In genomic region chr5:139818801-139819200, GRCm38 (mm10) we compare ENCODE assay signal across 10 mouse cellular contexts. TPM values are rescaled to one million over a fixed set of nuclear protein-coding genes. Genes with fewer than 3 reads are reported as not detected.
DNase-seq lines count a peak whose midpoint lies in the region; ATAC-seq lines count a peak whose summit lies in the region.
"Had no signal": no experiment of that assay in that cellular context is flagged by ENCODE, and none has a peak within 500 bp of the region (broad histone marks: within the 10 kb centered on the region; RNA-seq: fewer than 3 reads in every experiment).

No protein-coding gene starts in this region.

- no peak overlapping the region for H3K9ac ChIP-seq in kidney, embryonic 16.5 days (replicated peaks; ENCODE audit: low read length)
- no peak overlapping the region for H3K9ac ChIP-seq in embryonic facial prominence, embryonic 11.5 days (replicated peaks; ENCODE audit: low read length)
- peak overlapping the region; percentile 40 for H3K9ac ChIP-seq in liver, embryonic 12.5 days
- H3K9ac ChIP-seq: embryonic facial prominence, embryonic 15.5 days; lung, embryonic 15.5 days had no signal

- ATAC-seq in kidney, embryonic 16.5 days (ENCODE audit: low FRiP score, low TSS enrichment) = no peak
- ATAC-seq in embryonic facial prominence, embryonic 11.5 days (replicated peaks; ENCODE audit: insufficient number of reproducible peaks, low FRiP score, low TSS enrichment, low read depth) = no peak
- ATAC-seq in liver, embryonic 12.5 days = peak; percentile 79

- no peak overlapping the region for H3K4me3 ChIP-seq in kidney, embryonic 16.5 days (ENCODE audit: low read length)
- H3K4me3 ChIP-seq in embryonic facial prominence, embryonic 11.5 days (ENCODE audit: low read depth, low read length) = no peak overlapping the region
- H3K4me3 ChIP-seq in liver, embryonic 12.5 days = no peak overlapping the region
- H3K4me3 ChIP-seq: embryonic facial prominence, embryonic 15.5 days; lung, embryonic 15.5 days had no signal

- no peaks in the 10 kb centered on the region for H3K9me3 ChIP-seq in kidney, embryonic 16.5 days (ENCODE audit: low read length)
- no peaks in the 10 kb centered on the region for H3K9me3 ChIP-seq in embryonic facial prominence, embryonic 11.5 days (replicated peaks; ENCODE audit: control insufficient read depth, low read length)
- no peaks in the 10 kb centered on the region for H3K9me3 ChIP-seq in liver, embryonic 12.5 days (replicated peaks)
- H3K9me3 ChIP-seq: embryonic facial prominence, embryonic 15.5 days; lung, embryonic 15.5 days had no signal

- WGBS in kidney, embryonic 16.5 days = 49% methylated on average over 4 of the region's 4 CpGs
- WGBS in embryonic facial prominence, embryonic 11.5 days = 60% methylated on average over 4 of the region's 4 CpGs
- WGBS in liver, embryonic 12.5 days (ENCODE audit: insufficient replicate concordance) = 36% methylated on average over 4 of the region's 4 CpGs

- no peak overlapping the region for H3K4me2 ChIP-seq in kidney, embryonic 16.5 days (replicated peaks; ENCODE audit: low read depth, low read length)
- H3K4me2 ChIP-seq in embryonic facial prominence, embryonic 11.5 days (ENCODE audit: low read depth, low read length) = no peak overlapping the region
- no peak overlapping the region for H3K4me2 ChIP-seq in liver, embryonic 12.5 days
- H3K4me2 ChIP-seq: embryonic facial prominence, embryonic 15.5 days; lung, embryonic 15.5 days had no signal

- peaks cover 11% of the 10 kb centered on the region for H3K36me3 ChIP-seq in kidney, embryonic 16.5 days (ENCODE audit: insufficient read depth, low read length)
- no peaks in the 10 kb centered on the region for H3K36me3 ChIP-seq in embryonic facial prominence, embryonic 11.5 days (replicated peaks; ENCODE audit: control insufficient read depth, insufficient read depth, low read depth, low read length)
- peaks cover 32% of the 10 kb centered on the region for H3K36me3 ChIP-seq in liver, embryonic 12.5 days

- H3K4me1 ChIP-seq in kidney, embryonic 16.5 days (ENCODE audit: insufficient read depth, low read length) = peaks cover 5% of the 10 kb centered on the region; the same call in 1 of the 2 replicates
- H3K4me1 ChIP-seq in embryonic facial prominence, embryonic 11.5 days (ENCODE audit: control insufficient read depth, insufficient read depth, low read length) = no peaks in the 10 kb centered on the region
- H3K4me1 ChIP-seq in liver, embryonic 12.5 days = peaks cover 78% of the 10 kb centered on the region
- H3K4me1 ChIP-seq: embryonic facial prominence, embryonic 15.5 days had no signal

- H3K27ac ChIP-seq in kidney, embryonic 16.5 days (ENCODE audit: low read length) = no peak overlapping the region
- no peak overlapping the region for H3K27ac ChIP-seq in embryonic facial prominence, embryonic 11.5 days (replicated peaks; ENCODE audit: low read depth, low read length)
- H3K27ac ChIP-seq in liver, embryonic 12.5 days = peak overlapping the region; percentile 80
- H3K27ac ChIP-seq: lung, embryonic 15.5 days had no signal

- peaks cover 9% of the 10 kb centered on the region for H3K27me3 ChIP-seq in kidney, embryonic 16.5 days (ENCODE audit: insufficient read depth, low read length)
- H3K27me3 ChIP-seq in embryonic facial prominence, embryonic 11.5 days (ENCODE audit: control insufficient read depth, insufficient read depth, low read length) = peaks cover 5% of the 10 kb centered on the region
- H3K27me3 ChIP-seq in liver, embryonic 12.5 days (replicated peaks) = peaks cover 10% of the 10 kb centered on the region

- DNase-seq in kidney, adult 18-20 months = peak; percentile 61
- peak; percentile 51 for DNase-seq in MN1 (ENCODE audit: low spot score)
- peak; percentile 46 for DNase-seq in embryonic facial prominence, embryonic 11.5 days (ENCODE audit: low spot score)
- peak; percentile 48 to 66 for DNase-seq in spleen, postnatal 36 days (ENCODE audit: low spot score in 2 of 2)
- DNase-seq in layer of hippocampus, adult 8-10 months (ENCODE audit: low spot score in 2 of 2) = no peak
- DNase-seq in adrenal gland, postnatal 25 days = no peak

RNA-seq across cellular contexts. Expression of gene Tmem184a, which starts 0.9 kb away (rescaled TPM):
- 9.6 and 10.3 TPM in 2 replicates for polyA plus RNA-seq in kidney, embryonic 16.5 days (2015; fragmentation: Nextera tagmentation; extraction: Ambion mirVana)
- 1.3 and 2.3 TPM in 2 replicates for polyA plus RNA-seq in embryonic facial prominence, embryonic 11.5 days (2014; fragmentation: Nextera tagmentation; extraction: Ambion mirVana)
- polyA plus RNA-seq in liver, embryonic 12.5 days (2016; fragmentation: Nextera tagmentation; extraction: Ambion mirVana) = 1.6 TPM in 2 replicates
- total RNA-seq in layer of hippocampus, adult 8-10 months (2022) = 1 to 10 TPM in 1 of 4 experiments, under 1 TPM in 3; 0.37 to 1.1 (median 0.68) TPM
- not detected in 2 replicates for total RNA-seq in adrenal gland, postnatal 25 days (2021)

RNA-seq across cellular contexts. Expression of gene Gm26938, which starts 7.4 kb away (rescaled TPM):
- 0.72 TPM in 1 of 2 replicates, not detected in the other for polyA plus RNA-seq in kidney, embryonic 16.5 days (2015; fragmentation: Nextera tagmentation; extraction: Ambion mirVana)
- 1.5 TPM in 1 of 2 replicates, not detected in the other for polyA plus RNA-seq in embryonic facial prominence, embryonic 11.5 days (2014; fragmentation: Nextera tagmentation; extraction: Ambion mirVana)
- polyA plus RNA-seq in liver, embryonic 12.5 days (2016; fragmentation: Nextera tagmentation; extraction: Ambion mirVana) = not detected in 2 replicates
- total RNA-seq in layer of hippocampus, adult 8-10 months (2022) = not detected
- not detected in 2 replicates for total RNA-seq in adrenal gland, postnatal 25 days (2021)
- polyA plus RNA-seq: embryonic facial prominence, embryonic 15.5 days; lung, embryonic 15.5 days had no signal

RNA-seq across cellular contexts. Expression of gene Psmg3, which starts 7.9 kb away (rescaled TPM):
- polyA plus RNA-seq in kidney, embryonic 16.5 days (2015; fragmentation: Nextera tagmentation; extraction: Ambion mirVana) = 74.3 and 77.5 TPM in 2 replicates
- 67.8 and 73.9 TPM in 2 replicates for polyA plus RNA-seq in embryonic facial prominence, embryonic 11.5 days (2014; fragmentation: Nextera tagmentation; extraction: Ambion mirVana)
- 75.6 and 80.9 TPM in 2 replicates for polyA plus RNA-seq in liver, embryonic 12.5 days (2016; fragmentation: Nextera tagmentation; extraction: Ambion mirVana)
- total RNA-seq in layer of hippocampus, adult 8-10 months (2022) = 10 to 100 TPM; 17.6 to 19.2 (median 18.5) TPM
- total RNA-seq in adrenal gland, postnatal 25 days (2021) = 21.3 and 23.1 TPM in 2 replicates

RNA-seq across cellular contexts. Expression of gene Mafk, which starts 27.5 kb away (rescaled TPM):
- 12.2 and 13.3 TPM in 2 replicates for polyA plus RNA-seq in kidney, embryonic 16.5 days (2015; fragmentation: Nextera tagmentation; extraction: Ambion mirVana)
- 3.4 and 4.2 TPM in 2 replicates for polyA plus RNA-seq in embryonic facial prominence, embryonic 11.5 days (2014; fragmentation: Nextera tagmentation; extraction: Ambion mirVana)
- polyA plus RNA-seq in liver, embryonic 12.5 days (2016; fragmentation: Nextera tagmentation; extraction: Ambion mirVana) = 47.7 and 48.9 TPM in 2 replicates
- 10 to 100 TPM in 2 of 4 experiments, 1 to 10 TPM in 2; 9.2 to 16.4 (median 10.5) TPM for total RNA-seq in layer of hippocampus, adult 8-10 months (2022)
- 29.6 and 30.6 TPM in 2 replicates for total RNA-seq in adrenal gland, postnatal 25 days (2021)

RNA-seq across cellular contexts. Expression of gene Ints1, which starts 43.3 kb away (rescaled TPM):
- 28.3 and 30.4 TPM in 2 replicates for polyA plus RNA-seq in kidney, embryonic 16.5 days (2015; fragmentation: Nextera tagmentation; extraction: Ambion mirVana)
- 21.2 and 26.2 TPM in 2 replicates for polyA plus RNA-seq in embryonic facial prominence, embryonic 11.5 days (2014; fragmentation: Nextera tagmentation; extraction: Ambion mirVana)
- polyA plus RNA-seq in liver, embryonic 12.5 days (2016; fragmentation: Nextera tagmentation; extraction: Ambion mirVana) = 21.8 and 23.3 TPM in 2 replicates
- total RNA-seq in layer of hippocampus, adult 8-10 months (2022) = 100 to 1,000 TPM in 1 of 4 experiments, 10 to 100 TPM in 3; 80.3 to 100 (median 97.2) TPM
- total RNA-seq in adrenal gland, postnatal 25 days (2021) = 61.3 and 61.9 TPM in 2 replicates

Comparison
In these comparisons a context has a peak if more than half of its experiments do, and no peak if none do; other contexts are left out.
1. DNase-seq: peak in kidney, adult 18-20 months (single experiment), MN1 (single experiment), embryonic facial prominence, embryonic 11.5 days (single experiment) and spleen, postnatal 36 days (2 of 2); none in layer of hippocampus, adult 8-10 months (0 of 2) and adrenal gland, postnatal 25 days (single experiment).